Mouse (Mus musculus) lung, adult 18-20 months (tissue): ENCODE results near the gene Lin7b.

Experiments
- DNase-seq, 2 experiments: peaks; one replicate each; pipeline ENCODE4 v3.0.0; 2022; ENCODE audit warnings: mixed read lengths in 2 of 2

Gene Lin7b

GRCm38 (mm10) chr7:45346905-45347304, 23.5 kb downstream of the Lin7b start:
- DNase-seq = no peak

GRCm38 (mm10) chr7:45343543-45343942, 26.8 kb downstream of the Lin7b start:
- no peak for DNase-seq

- no peak for DNase-seq
Measured at GRCm38 (mm10) chr7:45342081-45342480, 28.3 kb downstream of the Lin7b start.

- DNase-seq = peak; percentile 80 to 91
Measured at GRCm38 (mm10) chr7:45341303-45341702, 29.1 kb downstream of the Lin7b start.

- DNase-seq = peak; percentile 76 to 79
Measured at GRCm38 (mm10) chr7:45340669-45341068, 29.7 kb downstream of the Lin7b start.

- DNase-seq = no peak
Measured at GRCm38 (mm10) chr7:45340066-45340442, 30.3 kb downstream of the Lin7b start.

- DNase-seq = peak; percentile 78 to 81
Measured at GRCm38 (mm10) chr7:45339410-45340065, 30.8 kb downstream of the Lin7b start.

GRCm38 (mm10) chr7:45338161-45338911, 32.0 kb downstream of the Lin7b start:
- peak; percentile 73 to 77 for DNase-seq

- no peak for DNase-seq
Measured at GRCm38 (mm10) chr7:45337469-45337868, 32.9 kb downstream of the Lin7b start.

- no peak for DNase-seq
Measured at GRCm38 (mm10) chr7:45336319-45336718, 34.1 kb downstream of the Lin7b start.

- DNase-seq = no peak
Measured at GRCm38 (mm10) chr7:45335056-45335455, 35.3 kb downstream of the Lin7b start, which contains the start of gene Hrc. Gene Hrc (plus strand): TSS chr7:45335290.

GRCm38 (mm10) chr7:45334605-45335004, 35.8 kb downstream of the Lin7b start:
- DNase-seq = no peak

- peak; percentile 89 to 93 for DNase-seq
Measured at GRCm38 (mm10) chr7:45333431-45333982, 36.9 kb downstream of the Lin7b start, which contains the start of gene Trpm4. Gene Trpm4 (minus strand): TSS chr7:45333780.

GRCm38 (mm10) chr7:45332685-45333425, 37.5 kb downstream of the Lin7b start:
- peak; percentile 72 to 79 for DNase-seq

GRCm38 (mm10) chr7:45331502-45331901, 38.9 kb downstream of the Lin7b start:
- no peak for DNase-seq

- no peak for DNase-seq
Measured at GRCm38 (mm10) chr7:45328841-45329475, 41.4 kb downstream of the Lin7b start.

- DNase-seq = no peak
Measured at GRCm38 (mm10) chr7:45325800-45326199, 44.6 kb downstream of the Lin7b start.

GRCm38 (mm10) chr7:45323069-45323468, 47.3 kb downstream of the Lin7b start:
- no peak for DNase-seq

- no peak for DNase-seq
Measured at GRCm38 (mm10) chr7:45322245-45322644, 48.1 kb downstream of the Lin7b start.
